Mouse (Mus musculus) heart, postnatal 0 days (tissue): Measurements from ENCODE around the gene Ufsp1.

Source experiments
- CTCF ChIP-seq: IDR thresholded peaks from 2 replicates; pipeline ENCODE4 v1.5.1; 2016; ENCODE audit warnings: antibody characterized with exemption, control low read depth, low read depth
- EP300 ChIP-seq: IDR thresholded peaks from 2 replicates; pipeline ENCODE4 v1.6.1; 2016; ENCODE audit warnings: antibody characterized with exemption, low read depth

DNA sequence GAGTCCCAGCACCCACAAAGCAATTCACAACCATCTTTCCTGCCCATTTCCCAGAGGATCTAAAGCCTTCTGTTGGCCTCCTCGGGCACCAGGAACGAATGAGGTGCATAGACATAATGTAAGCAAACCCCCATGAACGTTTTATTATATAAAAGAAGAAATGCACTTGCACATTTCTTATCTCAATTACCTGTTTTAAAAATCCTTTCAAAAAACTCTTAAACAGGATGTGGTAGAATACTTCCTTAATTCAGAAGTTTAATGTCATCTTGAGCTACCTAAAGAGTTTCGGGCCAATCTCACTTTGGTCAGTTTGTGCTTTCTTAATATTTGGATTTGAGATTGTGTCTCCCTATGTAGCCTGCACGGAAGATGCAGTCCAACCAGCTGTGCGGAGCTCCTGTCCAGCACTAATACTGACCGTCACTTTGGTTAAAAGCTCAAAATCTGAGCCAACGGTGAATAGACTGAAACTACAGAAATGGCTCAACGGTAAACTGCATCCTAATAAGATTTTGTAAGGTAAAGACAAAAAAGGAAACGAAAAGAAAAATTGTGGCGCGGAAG lies 12.1 kb downstream of the Ufsp1 start:
- no peak for TF ChIP-seq CTCF
- no peak for TF ChIP-seq EP300
